Mouse (Mus musculus) lung, adult 2 months (tissue): Measurements from ENCODE around the gene Plin4.

Experiments used
- CTCF ChIP-seq: fragments of 200-500 bp; IDR thresholded peaks from 2 replicates; pipeline ENCODE4 v1.5.1; 2011; ENCODE audit warnings: mild to moderate bottlenecking, low read length, control low read depth; ENCODE audit not compliant: insufficient read depth
- POLR2A ChIP-seq: fragments of 200-500 bp; IDR thresholded peaks from 2 replicates; pipeline ENCODE4 v1.6.1; 2011; ENCODE audit warnings: low read depth, mild to moderate bottlenecking, control low read depth, low read length, borderline replicate concordance; ENCODE audit errors: extremely low read depth

- TF ChIP-seq CTCF (no peak), POLR2A (no peak)
Observed at GRCm38 (mm10) chr17:56057381-56058120, 52.1 kb downstream of the Plin4 start.
